Mouse (Mus musculus) kidney, adult 2 months (tissue): Measurements from ENCODE around the gene Galnt18.

Source experiments
- CTCF ChIP-seq: fragments of 200-500 bp; conservative IDR thresholded peaks from 2 replicates; pipeline ENCODE4 v1.5.1; 2011; ENCODE audit warnings: low read depth, mild to moderate bottlenecking, control low read depth, low read length, moderate library complexity, mixed read lengths; ENCODE audit not compliant: insufficient read depth, insufficient read length
- POLR2A ChIP-seq: fragments of 200-500 bp; IDR thresholded peaks from one replicate; pipeline ENCODE4 v1.6.1; 2011; ENCODE audit warnings: low read depth, low read length, control low read depth

DNA sequence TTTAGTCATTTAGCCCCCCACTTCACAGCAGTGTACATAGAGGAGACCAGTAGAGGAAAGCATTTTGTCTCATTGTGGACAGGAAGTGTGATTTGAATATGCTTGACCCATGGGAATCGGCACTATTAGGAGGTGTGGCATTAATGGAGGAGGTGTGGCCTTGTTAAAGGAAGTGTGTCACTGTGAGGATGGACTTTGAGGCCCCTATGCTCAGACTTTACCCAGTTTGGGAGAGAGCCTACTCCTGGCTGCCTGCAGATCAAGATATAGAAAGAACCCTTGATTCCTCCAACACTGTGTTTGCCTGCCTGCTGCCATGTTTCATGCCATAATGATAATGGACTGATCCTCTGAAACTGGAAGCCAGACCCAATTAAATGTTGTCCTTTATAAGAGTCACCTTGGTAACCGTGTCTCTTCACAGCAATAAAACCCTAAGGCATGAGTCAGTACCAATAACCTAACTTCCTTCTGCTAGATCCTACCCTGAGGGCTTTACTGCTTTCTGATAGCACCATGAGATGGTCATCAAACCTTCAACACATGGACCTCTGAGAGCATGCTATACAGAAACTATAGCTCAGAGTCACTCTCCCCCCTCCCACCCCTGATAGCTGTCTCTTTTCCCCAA lies 175.1 kb downstream of the Galnt18 start:
- TF ChIP-seq CTCF (no peak), POLR2A (no peak)
